Mouse (Mus musculus): Measurements from ENCODE around the gene Gm9936. TPM values are rescaled to one million over a fixed set of nuclear protein-coding genes. Genes with fewer than 3 reads are reported as not detected.

Gm9936 gene
- polyA plus RNA-seq, 1 experiment from 2014 or later, result 2.1 TPM

GRCm38 (mm10) chr5:114807468-114807867, 51.0 kb downstream of the Gm9936 start:
- Histone ChIP-seq H3K27me3 (no peaks in the 10 kb centered on the region), H3K9me3 (no peaks in the 10 kb centered on the region), H3K4me3 (no peak overlapping the region), H3K9ac (replicated peaks) (no peak overlapping the region), H3K27ac (replicated peaks) (peak overlapping the region; percentile 17), H3K4me1 (peaks cover 20% of the 10 kb centered on the region), H3K4me2 (replicated peaks) (no peak overlapping the region), H3K36me3 (peaks cover 35% of the 10 kb centered on the region)
- no peak; the same call in 1 of the 2 replicates for ATAC-seq (replicated peaks)
- 29% methylated on average over 8 of the region's 8 CpGs for WGBS

DNA sequence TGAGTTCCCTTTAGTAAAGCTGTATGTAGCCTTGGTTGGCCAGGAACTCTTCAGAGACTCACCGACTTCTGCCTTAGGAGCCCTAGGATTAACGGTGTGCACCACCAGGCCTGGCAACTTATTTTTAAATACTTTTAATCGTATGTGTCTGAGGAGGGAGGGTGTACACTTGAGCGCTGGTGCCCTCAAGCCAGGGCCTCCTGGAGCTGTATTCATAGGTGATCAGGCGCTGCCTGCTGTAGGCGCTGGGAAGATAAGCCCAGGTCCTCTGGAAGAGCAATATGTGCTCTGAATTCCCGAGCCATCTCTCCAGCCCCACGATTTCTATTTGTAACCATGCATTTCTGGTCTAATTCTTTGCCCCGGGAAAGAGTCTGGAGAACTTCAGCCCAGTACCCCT, 51.4 kb downstream of the Gm9936 start:
- Histone ChIP-seq H3K4me2 (replicated peaks) (no peak overlapping the region), H3K36me3 (peaks cover 38% of the 10 kb centered on the region), H3K27me3 (no peaks in the 10 kb centered on the region), H3K9me3 (no peaks in the 10 kb centered on the region), H3K9ac (replicated peaks) (no peak overlapping the region), H3K27ac (replicated peaks) (peak overlapping the region; percentile 17), H3K4me1 (peaks cover 16% of the 10 kb centered on the region), H3K4me3 (no peak overlapping the region)
- 51% methylated on average over 9 of the region's 9 CpGs for WGBS
- ATAC-seq (replicated peaks), result no peak

DNA sequence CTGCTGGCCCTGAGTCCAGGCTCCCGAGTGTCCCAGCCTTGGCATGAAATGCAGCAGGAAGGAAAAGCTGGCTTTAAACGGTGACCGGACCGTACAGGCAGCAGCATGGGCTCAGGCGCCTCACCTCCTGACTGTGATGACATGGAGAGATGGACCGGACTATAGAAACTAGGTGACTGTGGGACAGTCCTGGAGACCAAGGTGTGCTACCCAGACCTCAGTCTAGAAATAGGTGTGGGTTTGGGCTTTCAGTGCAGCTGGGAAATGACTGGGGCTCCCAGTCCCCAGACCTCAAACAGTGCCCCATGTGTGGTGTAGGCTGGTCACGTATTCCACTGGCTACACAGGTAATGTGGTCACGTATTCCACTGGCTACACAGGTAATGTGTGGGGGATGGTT, 51.8 kb downstream of the Gm9936 start:
- H3K36me3 ChIP-seq, result peaks cover 42% of the 10 kb centered on the region
- H3K9ac ChIP-seq (replicated peaks), result no peak overlapping the region
- peaks cover 11% of the 10 kb centered on the region for H3K4me1 ChIP-seq
- no peak for ATAC-seq (replicated peaks)
- H3K4me3 ChIP-seq, result no peak overlapping the region
- H3K27ac ChIP-seq (replicated peaks), result no peak overlapping the region
- 87% methylated on average over 8 of the region's 8 CpGs for WGBS
- no peaks in the 10 kb centered on the region for H3K9me3 ChIP-seq
- no peak overlapping the region for H3K4me2 ChIP-seq (replicated peaks)
- H3K27me3 ChIP-seq, result no peaks in the 10 kb centered on the region

Small RNA genes within 50 kb of the gene (microRNA-seq; reads per million reads assigned to microRNA genes)
- 11.4 reads per million, percentile 27 among the genes with 10 or more reads in this experiment for gene Mir6240

Other genes with a start within 250 kb of the Gm9936 start
- gene Trpv4, start 200.3 kb downstream of the Gm9936 start, polyA plus RNA-seq (2015; fragmentation: Nextera tagmentation; extraction: Ambion mirVana), result 0.56 and 0.88 TPM in 2 replicates
- gene Gltp, start 167.7 kb downstream of the Gm9936 start, polyA plus RNA-seq (2015; fragmentation: Nextera tagmentation; extraction: Ambion mirVana), result 36.9 and 39.6 TPM in 2 replicates
- gene Tchp, start 150.9 kb downstream of the Gm9936 start, polyA plus RNA-seq (2015; fragmentation: Nextera tagmentation; extraction: Ambion mirVana), result 14.8 and 16.7 TPM in 2 replicates
- 31.4 and 32.8 TPM in 2 replicates for gene Ankrd13a, start 84.0 kb downstream of the Gm9936 start, polyA plus RNA-seq (2015; fragmentation: Nextera tagmentation; extraction: Ambion mirVana)
- gene Git2, start 83.2 kb downstream of the Gm9936 start, polyA plus RNA-seq (2015; fragmentation: Nextera tagmentation; extraction: Ambion mirVana), result 46.6 and 52.5 TPM in 2 replicates
- 215 and 218 TPM in 2 replicates for gene 1500011B03Rik, start 35.2 kb downstream of the Gm9936 start, polyA plus RNA-seq (2015; fragmentation: Nextera tagmentation; extraction: Ambion mirVana)
- gene 4930519G04Rik, start 5.0 kb downstream of the Gm9936 start, polyA plus RNA-seq (2015; fragmentation: Nextera tagmentation; extraction: Ambion mirVana), result not detected in 2 replicates
- 2.4 and 2.9 TPM in 2 replicates for gene Oasl2, start 38.3 kb upstream of the Gm9936 start, polyA plus RNA-seq (2015; fragmentation: Nextera tagmentation; extraction: Ambion mirVana)
- gene Oasl1, start 64.6 kb upstream of the Gm9936 start, polyA plus RNA-seq (2015; fragmentation: Nextera tagmentation; extraction: Ambion mirVana), result 0.17 and 0.23 TPM in 2 replicates
- gene 2210016L21Rik, start 83.5 kb upstream of the Gm9936 start, polyA plus RNA-seq (2015; fragmentation: Nextera tagmentation; extraction: Ambion mirVana), result 98.1 and 103 TPM in 2 replicates
- not detected in 2 replicates for gene Hnf1a, start 112.4 kb upstream of the Gm9936 start, polyA plus RNA-seq (2015; fragmentation: Nextera tagmentation; extraction: Ambion mirVana)
- 19.2 and 31.7 TPM in 2 replicates for gene Sppl3, start 152.5 kb upstream of the Gm9936 start, polyA plus RNA-seq (2015; fragmentation: Nextera tagmentation; extraction: Ambion mirVana)
- gene Gm10401, start 239.6 kb upstream of the Gm9936 start, polyA plus RNA-seq (2015; fragmentation: Nextera tagmentation; extraction: Ambion mirVana), result 34.6 and 35.0 TPM in 2 replicates